Mouse (Mus musculus): ENCODE measurements around the gene Snrk.
"Not testable (repeated sequence)": the region's sequence is repeated elsewhere in the genome, so short reads cannot be mapped to it uniquely, and the experiment has no call there.

The Snrk gene

DNA sequence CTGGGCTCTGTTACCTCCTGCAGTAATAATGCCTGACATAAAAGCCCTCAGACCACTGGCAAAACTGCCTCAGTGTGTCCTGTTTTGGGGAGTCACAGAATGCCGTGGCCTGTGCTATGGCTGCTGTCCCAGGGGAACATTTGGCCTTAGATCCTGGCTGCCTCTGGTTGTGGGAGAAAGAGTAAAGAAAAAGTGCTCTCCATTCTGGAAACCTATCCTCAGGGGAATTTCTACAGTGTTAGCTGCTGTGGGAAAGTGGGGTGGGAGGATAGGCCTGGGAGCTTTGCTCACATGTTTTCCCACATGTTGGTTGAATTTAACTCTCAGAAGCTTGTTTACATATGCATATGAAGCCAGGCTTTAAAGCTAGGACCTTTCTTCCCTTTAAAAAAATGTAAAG, 26.2 kb downstream of the Snrk start:
- DNase-seq (ENCODE audit: low read depth, low spot score) = no peak

DNA sequence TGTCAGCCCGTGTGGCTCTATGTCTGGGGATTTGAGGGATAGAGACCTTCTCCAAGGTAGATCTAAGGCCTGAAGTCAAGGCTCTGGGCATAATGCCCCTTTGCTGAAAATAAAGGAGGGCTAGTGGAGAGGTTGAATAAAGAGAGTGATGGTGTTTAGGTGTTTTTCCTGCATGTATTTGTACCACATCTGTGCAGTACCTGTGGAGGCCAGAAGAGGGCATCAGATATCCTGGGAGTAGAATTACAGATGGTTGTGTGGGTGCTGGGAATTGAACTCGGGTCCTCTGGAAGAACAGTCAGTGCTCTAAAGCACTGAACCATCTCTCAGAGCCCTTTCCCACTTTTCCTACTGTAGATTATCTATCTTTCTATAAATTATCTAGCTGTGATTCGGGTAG, 27.7 kb downstream of the Snrk start:
- no peak for DNase-seq (ENCODE audit: low read depth, low spot score)

DNA sequence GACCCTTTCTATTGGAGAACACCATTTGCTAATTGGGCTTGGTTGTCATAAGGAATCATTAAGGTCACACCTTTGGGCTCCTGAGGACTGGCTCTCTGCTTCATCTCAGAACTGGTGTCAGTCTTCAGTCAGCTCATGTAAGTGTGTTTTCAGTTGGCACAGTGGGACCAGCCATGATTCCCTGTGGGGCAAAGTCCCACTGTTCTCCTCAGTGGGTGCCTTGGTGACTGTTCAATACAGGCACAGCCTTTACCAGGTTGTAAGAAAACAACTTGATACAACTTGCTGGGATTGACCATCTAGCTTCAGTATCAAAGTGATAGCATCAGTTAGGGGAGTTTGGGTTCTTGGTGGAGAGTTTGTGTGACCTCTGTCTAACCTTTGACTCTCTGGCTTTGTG, 28.6 kb downstream of the Snrk start:
- DNase-seq (ENCODE audit: low read depth, low spot score) = no peak

DNA sequence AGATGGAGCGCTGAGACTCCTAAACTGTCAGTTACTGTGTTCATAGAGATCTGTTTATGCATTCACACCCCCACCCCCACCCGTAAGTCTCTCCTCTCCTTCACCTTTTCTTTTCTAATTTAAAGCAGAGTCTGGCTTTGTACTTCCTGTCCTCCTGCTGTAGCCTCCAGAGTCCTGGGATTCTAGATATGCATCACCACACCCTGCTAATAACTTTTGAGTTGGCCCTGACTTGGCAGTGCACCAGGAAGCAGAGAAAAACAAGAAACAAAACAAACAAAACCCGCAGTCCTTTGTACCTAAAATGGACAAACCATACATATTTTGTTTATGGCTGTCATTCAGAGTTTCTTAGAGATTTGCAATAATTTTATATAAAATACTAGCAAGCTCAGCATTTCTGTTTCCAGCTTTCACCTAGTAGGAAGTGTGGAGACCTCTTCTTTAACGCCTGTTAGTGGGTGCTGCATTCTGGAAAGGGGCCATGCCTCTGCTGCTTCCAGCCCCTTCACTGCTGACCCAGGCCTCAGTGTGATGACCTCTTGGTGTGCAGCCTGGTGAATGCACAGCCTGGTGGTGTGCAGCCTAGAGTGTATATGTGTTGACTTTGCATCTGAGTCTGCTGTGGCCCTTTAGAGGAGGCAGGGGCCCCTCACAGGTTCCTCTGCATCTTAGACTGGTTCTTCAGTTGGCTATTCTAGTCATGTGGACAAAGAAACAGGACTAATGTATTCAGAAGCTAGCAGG, 29.2 kb downstream of the Snrk start:
- DNase-seq (ENCODE audit: low read depth, low spot score) = no peak

DNA sequence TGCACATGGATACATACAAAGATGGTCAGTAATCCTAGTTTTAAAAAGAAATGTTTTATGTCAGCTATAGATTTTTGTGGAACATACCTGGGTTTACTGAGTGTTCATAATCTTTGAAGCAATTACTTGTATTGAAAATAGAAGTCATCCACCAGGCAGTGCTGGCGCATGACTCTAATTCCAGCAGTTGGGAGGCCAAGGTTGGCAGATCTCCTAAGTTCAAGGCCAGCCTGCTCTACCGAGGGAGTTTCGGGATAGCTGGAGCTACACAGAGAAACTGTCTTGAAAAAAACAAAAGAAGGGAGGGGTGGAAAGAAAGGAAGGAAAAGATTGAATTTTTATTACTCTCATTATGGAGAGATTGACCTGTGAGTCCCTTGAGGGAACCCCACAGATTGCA, 31.3 kb downstream of the Snrk start:
- no peak for DNase-seq (ENCODE audit: low read depth, low spot score)

DNA sequence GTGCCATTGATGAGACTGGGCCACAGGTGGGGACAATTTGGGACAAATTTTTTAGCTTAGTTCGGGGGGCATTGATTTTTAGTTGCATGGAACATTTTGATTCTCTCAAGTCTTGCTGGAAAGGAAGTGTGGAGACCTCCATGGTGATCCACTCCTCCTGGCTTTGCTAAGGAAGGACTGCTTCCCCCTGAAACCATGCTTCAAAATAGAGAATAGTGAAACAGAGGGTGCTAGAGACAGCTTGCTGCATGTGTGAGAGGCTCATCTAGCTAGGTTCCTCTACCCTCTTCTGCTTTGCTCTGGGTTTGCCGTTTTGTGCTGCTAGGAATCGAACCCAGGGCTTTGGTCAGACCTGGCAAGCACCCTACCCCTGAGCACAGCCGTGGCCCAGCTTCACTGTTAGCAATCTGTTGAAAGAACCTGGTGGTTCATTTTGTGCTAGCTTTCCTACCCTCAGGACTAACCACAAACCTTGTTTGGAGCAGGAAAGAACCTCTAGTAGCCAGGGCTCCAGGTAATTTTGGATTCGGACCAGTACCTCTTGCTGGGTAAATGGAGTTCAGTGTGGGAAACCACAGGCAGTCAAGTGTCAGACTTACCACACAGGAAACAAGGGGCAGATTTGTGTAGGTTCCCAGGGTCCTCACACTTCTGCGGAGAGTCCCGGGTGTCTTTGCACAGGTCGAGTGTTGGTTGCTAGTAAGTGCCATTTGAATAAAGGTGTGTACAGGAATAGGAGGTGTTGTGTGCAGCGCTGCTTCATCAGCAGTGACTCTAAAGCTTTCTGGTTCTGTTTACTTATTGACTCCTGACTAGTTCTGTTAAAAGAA, 33.1 kb downstream of the Snrk start:
- no peak for DNase-seq (ENCODE audit: low read depth, low spot score)

DNA sequence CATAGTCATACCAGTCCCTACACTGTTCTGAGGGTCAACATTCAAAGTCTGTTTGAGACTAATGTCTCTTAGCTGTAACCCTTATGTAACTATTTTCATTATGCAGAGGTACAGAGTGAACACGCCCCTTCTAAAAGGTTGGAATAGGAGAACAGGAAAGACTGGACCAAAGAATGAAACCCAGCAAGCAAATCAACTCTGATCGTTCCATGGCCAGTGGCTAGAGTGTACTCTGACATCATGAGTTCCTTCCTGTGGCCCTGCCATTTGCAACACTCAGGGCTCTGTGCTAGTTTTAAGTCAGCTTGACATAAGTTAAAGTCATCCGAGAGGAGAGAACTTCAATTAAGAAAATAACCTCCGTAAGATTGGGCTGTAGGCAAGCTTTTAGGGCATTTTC, 35.0 kb downstream of the Snrk start:
- no peak for DNase-seq (ENCODE audit: low read depth, low spot score)

DNA sequence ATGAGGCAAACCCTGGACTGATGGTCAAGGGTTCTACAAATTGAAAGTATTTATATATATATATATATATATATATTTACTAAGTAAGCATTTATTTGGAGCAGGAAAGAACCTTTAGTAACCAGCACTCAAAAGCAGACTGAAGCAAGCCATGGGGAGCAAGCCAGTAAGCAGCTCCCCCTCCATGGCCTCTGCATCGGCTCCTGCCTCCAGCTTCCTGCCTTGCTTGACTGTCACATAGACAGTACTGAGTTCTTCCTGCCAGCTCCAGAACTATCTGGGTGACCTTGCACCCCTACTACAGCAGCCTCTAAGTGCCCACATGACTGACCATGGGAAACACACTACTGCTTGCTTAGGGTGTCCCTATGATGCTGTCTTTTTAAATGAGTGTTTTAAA, 35.4 kb downstream of the Snrk start:
- no peak for DNase-seq (ENCODE audit: low read depth, low spot score)

DNA sequence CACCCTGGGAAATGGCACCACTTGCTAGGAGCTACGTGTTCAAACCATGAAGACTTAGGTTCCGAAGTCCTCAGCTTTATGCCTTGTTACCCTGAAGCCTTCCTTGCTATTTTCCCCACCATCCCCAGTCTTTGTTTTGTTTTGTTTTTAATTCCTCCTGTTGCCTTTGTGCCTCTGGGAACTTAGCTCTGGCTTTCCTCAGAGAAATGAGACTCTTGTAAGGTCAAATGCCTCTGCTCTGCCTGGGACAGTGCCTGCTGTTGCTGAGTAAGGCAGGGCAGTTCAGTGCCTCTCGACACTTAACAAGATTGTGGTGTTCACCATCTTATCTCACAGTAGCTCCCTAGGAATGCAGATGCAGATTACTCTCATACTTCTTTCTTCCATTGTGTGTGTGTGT, 36.4 kb downstream of the Snrk start:
- no peak for DNase-seq (ENCODE audit: low read depth, low spot score)

DNA sequence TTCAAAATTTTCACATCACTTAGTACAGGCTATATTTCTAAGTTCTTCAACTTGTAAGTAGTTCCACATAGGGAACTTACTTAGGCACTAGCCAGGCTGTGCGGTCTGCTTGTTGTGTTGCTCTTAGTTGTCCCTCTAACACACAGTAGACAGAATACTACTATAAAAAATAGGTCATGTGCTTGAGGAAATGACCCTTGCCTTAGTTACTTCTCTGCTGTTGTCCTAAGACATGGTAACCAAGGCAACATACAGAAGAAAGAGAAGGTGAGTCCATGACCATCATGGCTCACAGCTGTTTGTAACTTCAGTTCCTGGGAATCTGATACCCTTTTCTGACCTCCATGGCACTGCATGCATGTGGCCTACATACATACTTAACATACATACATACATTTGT, 38.1 kb downstream of the Snrk start:
- DNase-seq (ENCODE audit: low read depth, low spot score) = no peak

DNA sequence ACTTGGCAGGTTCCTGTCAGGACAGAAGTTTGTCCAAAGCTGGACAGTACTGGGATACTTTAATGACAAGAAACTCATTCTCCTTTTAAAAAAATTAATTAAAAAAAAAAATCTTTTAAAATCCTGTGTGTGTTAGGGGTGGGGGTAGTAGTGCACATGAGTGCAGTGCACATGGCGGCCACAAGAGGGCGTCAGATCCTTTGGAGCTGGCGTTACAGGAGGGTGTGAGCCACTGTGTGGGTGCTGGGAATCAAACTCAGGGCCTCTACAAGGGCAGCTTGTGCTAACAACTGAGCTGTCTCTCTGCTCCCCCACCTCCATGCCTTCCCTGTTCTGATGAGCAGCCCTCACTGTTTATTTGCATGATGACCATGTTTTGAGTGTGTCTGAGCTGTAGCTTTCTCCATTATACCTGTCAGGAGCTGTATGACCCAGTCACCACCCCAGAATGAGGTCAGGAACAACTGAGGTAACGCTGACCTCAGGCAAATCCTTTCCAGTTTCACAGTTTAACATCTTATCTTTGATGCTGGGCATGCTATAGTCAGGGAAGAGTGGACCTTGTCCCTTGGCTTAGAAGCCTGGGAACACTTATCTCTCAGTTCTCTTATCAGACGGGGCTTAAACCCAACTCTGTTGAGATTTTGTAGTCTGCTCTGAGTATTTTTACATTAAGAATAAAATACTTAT, 39.5 kb downstream of the Snrk start:
- DNase-seq (ENCODE audit: low read depth, low spot score) = no peak

DNA sequence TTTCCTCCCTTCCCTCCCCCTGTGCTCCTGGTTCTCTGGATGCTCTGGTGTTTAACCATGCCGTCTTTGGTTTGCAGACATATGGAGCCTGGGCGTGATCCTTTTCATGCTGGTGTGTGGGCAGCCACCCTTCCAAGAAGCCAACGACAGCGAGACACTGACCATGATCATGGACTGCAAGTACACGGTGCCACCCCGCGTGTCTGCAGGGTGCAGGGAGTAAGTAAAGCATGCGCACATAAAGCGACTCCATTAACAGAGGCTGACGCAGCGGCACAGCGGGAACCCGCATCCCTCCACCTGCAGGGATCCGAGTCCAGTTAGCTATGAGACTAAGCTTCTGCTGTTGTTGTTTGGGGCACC, 40.0 kb downstream of the Snrk start:
- DNase-seq (ENCODE audit: low read depth, low spot score) = no peak

DNA sequence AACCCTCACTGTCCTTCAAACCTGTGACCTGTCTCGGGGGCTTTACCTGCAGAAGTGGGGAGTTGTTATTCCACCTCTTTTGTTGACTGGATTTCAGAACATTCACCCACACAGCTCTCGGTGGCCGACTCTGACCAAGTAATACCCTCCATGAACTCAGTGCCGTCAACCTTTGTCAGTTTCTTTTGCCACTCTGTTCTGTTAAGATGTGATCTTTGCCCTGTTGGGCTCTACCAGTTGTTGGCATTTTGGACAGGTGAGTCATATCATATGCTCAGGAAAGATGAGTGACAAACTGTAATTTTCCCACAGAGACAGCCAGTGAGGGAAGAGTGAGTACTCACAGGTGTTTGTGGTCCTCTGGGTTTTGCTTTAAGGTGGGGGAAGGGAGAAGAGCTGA, 47.5 kb downstream of the Snrk start:
- no peak for DNase-seq (ENCODE audit: low read depth, low spot score)

DNA sequence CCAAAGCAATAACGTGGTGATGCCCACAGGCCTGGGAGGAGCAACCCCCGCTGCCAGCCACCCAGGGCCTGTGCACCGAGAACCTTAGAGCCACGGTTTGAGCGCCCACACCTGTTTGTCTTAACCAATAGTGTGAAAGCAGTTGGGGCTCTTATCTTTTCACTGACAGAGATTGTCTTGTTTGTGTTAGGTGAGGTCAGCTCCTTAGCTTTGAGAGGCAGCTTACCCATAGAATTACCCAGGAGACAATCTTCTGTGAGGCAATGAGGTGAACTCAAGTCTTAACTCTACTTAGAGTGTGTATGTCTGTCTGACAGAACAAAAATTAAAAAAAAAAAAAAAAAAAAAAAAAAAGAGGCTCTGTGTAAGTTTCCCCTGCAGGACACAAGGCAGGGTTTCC, 50.7 kb downstream of the Snrk start:
- not testable (repeated sequence) for DNase-seq (ENCODE audit: low read depth, low spot score)

DNA sequence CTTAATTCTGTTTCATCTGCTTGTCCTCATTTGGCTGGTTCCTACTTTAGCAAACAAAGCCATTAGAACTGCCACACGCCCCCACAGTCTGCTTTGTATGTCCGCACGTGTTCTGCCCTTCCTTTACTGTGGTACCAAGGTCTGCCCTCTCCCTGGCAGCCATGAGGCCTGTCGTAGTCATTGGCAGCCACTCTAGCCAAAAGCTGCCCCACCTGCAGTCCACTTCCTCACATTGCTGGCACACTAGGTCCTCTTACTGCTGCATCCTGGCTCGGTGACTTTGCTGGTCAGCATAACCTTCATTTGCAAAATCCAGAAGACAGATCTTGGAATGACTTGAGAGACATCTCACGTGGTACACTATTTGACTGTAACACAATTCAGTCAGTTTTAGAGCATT, 52.8 kb downstream of the Snrk start:
- DNase-seq (ENCODE audit: low read depth, low spot score) = no peak

DNA sequence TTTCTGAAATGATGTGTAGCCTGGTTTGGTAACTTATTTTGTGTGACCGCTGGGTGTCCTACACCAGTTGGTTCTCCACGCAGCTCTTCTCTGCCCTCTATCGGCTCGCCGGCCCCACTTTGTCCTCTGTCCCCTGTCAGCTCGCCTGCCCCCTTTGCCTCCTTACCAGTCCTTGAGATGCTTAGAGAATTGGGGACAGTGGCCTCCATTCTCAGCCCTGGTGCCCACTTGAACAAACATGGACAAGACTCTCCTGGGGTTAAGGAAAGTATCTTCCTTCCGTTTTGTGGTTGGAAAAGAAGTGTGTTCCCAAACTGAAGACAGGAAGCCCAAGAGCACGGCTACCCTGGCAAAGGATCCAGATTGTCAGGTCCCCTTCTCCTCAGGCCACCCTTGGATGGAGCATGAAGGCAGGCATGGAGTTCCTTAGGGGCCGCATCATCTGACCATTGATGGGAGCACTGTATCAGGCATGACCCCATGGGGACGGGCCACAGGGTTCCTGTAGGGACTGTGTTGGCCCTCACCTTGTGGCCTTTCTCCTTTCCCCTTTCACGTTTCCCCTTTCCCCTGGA, 55.6 kb downstream of the Snrk start:
- no peak for DNase-seq (ENCODE audit: low read depth, low spot score)

DNA sequence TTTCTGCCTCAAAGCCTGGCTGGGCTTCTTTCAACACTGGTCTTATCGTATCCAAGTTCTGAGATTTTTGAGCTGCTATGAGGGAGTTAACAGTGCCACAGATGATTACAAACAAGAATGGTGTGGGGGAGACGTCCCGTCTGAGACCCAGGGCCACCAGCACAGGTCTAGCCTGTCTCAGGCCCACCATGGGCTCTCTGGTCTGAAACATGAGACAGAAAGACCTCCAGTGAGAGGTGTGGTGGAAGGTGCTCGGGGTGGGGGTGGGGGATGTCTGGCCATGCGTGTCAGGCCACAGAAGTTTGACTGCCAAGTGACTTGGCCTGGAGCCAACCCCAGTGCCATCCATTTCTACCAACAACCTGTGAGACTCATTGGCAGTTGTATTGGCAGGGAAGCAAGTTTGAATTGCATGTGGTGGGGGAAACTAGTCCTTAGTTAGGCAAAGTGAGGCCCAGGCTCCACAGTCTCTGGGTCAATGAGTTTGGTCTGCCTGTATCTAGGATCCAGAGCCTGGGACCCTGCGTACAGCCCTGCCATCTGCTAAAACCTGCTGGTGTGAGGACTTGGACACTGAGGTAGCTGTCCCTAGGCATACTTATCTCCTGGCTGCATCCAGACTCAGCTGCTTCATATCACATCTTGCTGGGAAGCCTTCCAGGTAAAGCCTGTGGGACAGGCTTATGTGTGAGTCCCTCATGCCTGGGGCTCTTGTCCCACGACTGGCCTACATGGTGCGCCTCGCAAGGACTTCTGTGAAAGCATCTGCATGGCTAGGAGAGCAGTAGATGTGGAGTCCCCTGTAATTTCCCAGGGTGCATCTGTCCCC, 56.6 kb downstream of the Snrk start:
- DNase-seq (ENCODE audit: low read depth, low spot score) = no peak

DNA sequence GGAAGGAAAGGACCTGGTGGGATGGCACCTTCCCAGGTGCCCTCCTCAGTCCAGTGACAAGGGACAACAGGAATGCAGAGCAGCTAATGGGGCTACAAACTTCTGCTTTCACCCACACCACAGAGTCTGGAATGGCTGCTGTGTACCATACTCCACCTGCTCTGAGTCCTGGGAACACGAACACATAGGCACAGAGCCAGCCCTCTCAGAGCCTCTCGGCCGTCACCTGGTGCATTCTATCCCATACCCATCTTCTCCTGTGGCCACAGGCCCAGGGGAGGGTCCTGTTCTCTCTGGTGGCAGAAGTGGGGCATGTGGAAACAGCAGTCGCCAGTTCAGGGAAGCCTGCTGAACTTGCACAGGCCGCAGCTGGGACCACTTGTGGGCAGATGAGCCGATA, 57.7 kb downstream of the Snrk start:
- DNase-seq (ENCODE audit: low read depth, low spot score) = no peak

DNA sequence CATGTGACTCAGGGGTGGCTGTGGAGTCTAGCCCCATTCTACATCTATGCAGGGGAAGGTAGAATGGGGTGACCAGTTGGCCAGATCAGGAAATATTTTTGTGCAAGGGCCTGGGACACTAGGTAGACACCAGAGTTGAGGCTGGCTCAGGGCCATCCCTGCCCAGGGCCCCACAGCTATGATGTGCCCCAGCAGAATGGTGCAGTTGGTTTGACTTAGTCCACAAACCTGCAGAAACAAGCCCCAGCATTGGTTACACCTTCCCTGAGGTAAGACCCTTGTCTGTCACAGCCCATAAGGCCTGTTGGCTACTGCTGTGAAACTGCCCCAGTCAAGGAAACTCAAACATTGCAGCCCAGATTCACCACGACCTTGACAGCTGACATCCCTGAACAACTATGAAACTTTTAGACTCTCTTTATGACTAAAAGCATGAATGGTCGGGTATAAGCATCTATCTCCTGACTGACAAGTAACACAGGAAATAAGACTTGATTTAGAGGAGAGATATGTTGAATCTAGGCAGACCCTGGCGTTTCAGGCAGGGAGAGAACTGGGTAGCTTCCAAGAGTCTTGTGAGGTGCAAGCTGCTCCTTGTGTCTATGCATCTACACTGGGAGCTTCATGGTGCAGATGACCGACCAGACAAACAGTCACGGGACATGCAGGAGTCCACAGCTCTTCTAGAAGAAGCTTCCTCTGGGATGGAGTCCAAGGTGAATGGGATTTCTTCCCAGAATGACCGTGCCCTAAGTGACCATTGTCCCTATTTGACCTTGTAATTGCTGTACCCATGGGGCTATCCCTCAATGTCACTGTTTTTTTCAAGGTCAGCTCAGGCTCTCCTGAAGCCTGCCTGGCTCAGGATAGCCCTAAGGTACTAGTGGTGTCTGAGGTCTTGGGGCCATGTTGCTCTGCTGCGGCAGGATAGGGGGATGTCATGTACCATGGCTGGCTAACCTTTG, 60.5 kb downstream of the Snrk start:
- DNase-seq (ENCODE audit: low read depth, low spot score) = no peak

DNA sequence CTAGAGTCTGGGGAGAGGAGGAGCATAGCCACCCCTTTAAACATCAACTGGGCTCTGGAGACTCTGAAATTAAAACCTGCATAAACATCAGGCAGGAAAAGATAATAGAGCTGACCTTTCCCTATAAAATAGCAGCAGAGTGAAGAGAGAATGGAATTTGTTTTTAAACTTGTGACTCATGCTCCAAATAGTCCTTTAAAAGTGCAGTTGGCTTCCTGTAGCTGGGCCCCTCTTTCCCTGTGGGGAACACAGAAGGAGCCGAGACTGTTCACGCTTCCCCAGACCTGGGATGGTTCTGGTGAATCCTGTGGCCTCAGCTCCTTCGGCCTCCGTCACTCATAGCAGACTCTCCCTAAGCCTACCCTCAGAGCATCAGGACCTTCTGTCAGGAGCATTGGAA, 61.4 kb downstream of the Snrk start:
- no peak for DNase-seq (ENCODE audit: low read depth, low spot score)

Measured in retina, postnatal 7 days (tissue).